Mouse (Mus musculus) CD4-positive naive resting alpha-beta T cell, adult 76 days (primary cell): ENCODE measurements around the gene Cox15. TPM values are rescaled to one million over a fixed set of nuclear protein-coding genes. Genes with fewer than 3 reads are reported as not detected.

ENCODE experiments used
- total RNA-seq: library from RNA; stranded (reverse); gene quantifications from one replicate; pipeline ENCODE4 v1.2.4, GENCODE M21; 2023

The Cox15 gene
- total RNA-seq: 9.2 TPM

DNA sequence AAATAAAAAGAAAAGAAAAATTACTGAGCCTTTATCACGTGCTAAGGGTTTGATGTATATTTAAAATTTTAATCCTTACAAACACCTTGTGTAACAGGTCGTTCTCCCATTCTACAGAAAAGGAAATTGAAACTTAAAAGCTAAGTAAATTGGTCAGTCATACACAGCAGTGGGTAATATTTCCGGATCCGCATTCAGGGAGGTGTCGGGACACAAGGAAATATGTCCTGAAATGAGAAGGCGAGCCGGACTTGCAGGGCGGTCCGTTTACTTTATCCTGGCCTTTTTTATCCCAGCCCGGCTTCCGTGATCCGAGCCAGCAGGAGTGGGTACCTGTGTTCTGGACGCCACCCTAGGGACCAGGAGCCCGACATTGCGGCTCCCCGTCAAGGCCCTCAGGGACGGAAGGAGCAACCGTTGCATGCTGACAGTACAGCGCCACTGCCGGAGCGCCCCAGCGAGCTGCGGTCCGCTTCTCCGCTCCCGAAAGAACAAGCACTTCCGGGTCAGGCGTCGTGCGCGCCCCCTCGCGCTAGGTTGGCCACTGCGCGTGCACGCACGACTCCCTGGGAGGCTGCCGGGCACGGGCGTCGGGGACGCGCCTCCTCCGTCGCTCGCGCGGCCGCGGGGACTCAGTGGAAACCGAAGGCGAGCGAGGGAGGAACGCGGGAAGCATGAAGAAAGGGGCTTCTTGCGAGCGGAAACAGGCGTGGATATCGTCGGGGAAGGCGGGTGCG is at the start of gene Cox15, which contains the start of gene Cutc:
Gene Cox15, minus strand, starts transcription at position 512 of the 737 bp plus-strand sequence.
Gene Cutc, plus strand, starts transcription at position 508 of the 737 bp plus-strand sequence.

GRCm38 (mm10) chr19:43781980-43782379 is 29.2 kb upstream of the Cox15 start, which contains the start of gene Abcc2:
Gene Abcc2, plus strand, starts transcription at chr19:43782192.

GRCm38 (mm10) chr19:43689419-43690246 is 63.2 kb downstream of the Cox15 start, which contains the start of gene Entpd7:
Gene Entpd7, plus strand, starts transcription at chr19:43689672.

Other genes starting within 250 kb of the Cox15 start
- 124 TPM for gene Got1, start 228.4 kb downstream of the Cox15 start, total RNA-seq
- not detected for gene Nkx2-3, start 140.7 kb downstream of the Cox15 start, total RNA-seq
- gene Slc25a28, start 78.1 kb downstream of the Cox15 start, total RNA-seq: 52.5 TPM
- 6.0 TPM for gene Entpd7, start 63.3 kb downstream of the Cox15 start, total RNA-seq
- gene Cutc, start within 50 bp of the Cox15 start, total RNA-seq: 6.3 TPM
- gene Abcc2, start 29.2 kb upstream of the Cox15 start, total RNA-seq: not detected
- gene Dnmbp, start 187.2 kb upstream of the Cox15 start, total RNA-seq: 11.3 TPM
- gene Cpn1, start 233.6 kb upstream of the Cox15 start, total RNA-seq: not detected